Mouse (Mus musculus) kidney, postnatal 0 days (tissue): ENCODE measurements around the gene Kmt2c. TPM values are rescaled to one million over a fixed set of nuclear protein-coding genes. Genes with fewer than 3 reads are reported as not detected.

Source experiments
- ATAC-seq: fragments of 200-750 bp; cut with Nextera tagmentation; replicated peaks from 2 replicates; pipeline ENCODE4 v1.8.0; 2017; ENCODE audit warnings: low read depth, moderate number of reproducible peaks, moderate TSS enrichment, moderate library complexity; ENCODE audit not compliant: low FRiP score
- DNase-seq: peaks from one replicate; pipeline ENCODE4 v3.0.0-alpha.2; 2016; ENCODE audit warnings: low spot score
- H3K27ac ChIP-seq: fragments of 300-500 bp; sonication (generic); 2 replicates; pipeline ENCODE4 v1.5.1; 2014; ENCODE audit warnings: mild to moderate bottlenecking
- H3K27me3 ChIP-seq: fragments of 300-500 bp; sonication (generic); 2 replicates; pipeline ENCODE4 v1.6.1; 2014; ENCODE audit warnings: low read length, mixed read lengths; ENCODE audit not compliant: insufficient read depth
- H3K36me3 ChIP-seq: fragments of 300-500 bp; sonication (generic); 2 replicates; pipeline ENCODE4 v1.6.1; 2014; ENCODE audit warnings: low read length, mixed read lengths; ENCODE audit not compliant: insufficient read depth
- H3K4me1 ChIP-seq: fragments of 300-500 bp; sonication (generic); replicated peaks from 2 replicates; pipeline ENCODE4 v1.6.1; 2014; ENCODE audit warnings: antibody characterized with exemption, low read length, mixed read lengths; ENCODE audit not compliant: insufficient read depth
- H3K4me2 ChIP-seq: fragments of 300-500 bp; sonication (generic); 2 replicates; pipeline ENCODE4 v1.6.1; 2014; ENCODE audit warnings: mild to moderate bottlenecking, low read length, moderate library complexity, mixed read lengths
- H3K4me3 ChIP-seq: fragments of 300-500 bp; sonication (generic); replicated peaks from 2 replicates; pipeline ENCODE4 v1.5.1; 2014; ENCODE audit warnings: low read depth, low read length
- H3K9ac ChIP-seq: fragments of 300-500 bp; sonication (generic); 2 replicates; pipeline ENCODE4 v1.6.1; 2014; ENCODE audit warnings: low read depth, low read length
- H3K9me3 ChIP-seq: fragments of 300-500 bp; sonication (generic); replicated peaks from 2 replicates; pipeline ENCODE4 v1.6.1; 2016; ENCODE audit warnings: low read length, inconsistent platforms, mixed read lengths
- CTCF ChIP-seq: IDR thresholded peaks from 2 replicates; pipeline ENCODE4 v1.5.1; 2016; ENCODE audit warnings: antibody characterized with exemption, low read depth, mild to moderate bottlenecking, moderate library complexity
- whole genome bisulfite sequencing: fragments of 180-500 bp; shearing (Covaris S2); extraction: QIAGEN DNeasy Blood & Tissue Kit; methylation state at CpG from one replicate; pipeline ENCODE4 v1.1.7; 2014; 5-methylcytosine and 5-hydroxymethylcytosine counted together
- polyA plus RNA-seq: library from polyadenylated mRNA; unstranded; fragments of >200 nt; fragmentation: Nextera tagmentation; extraction: Ambion mirVana; gene quantifications from 2 replicates; pipeline ENCODE4 v1.2.1, GENCODE M21; 2015

Gene Kmt2c
- polyA plus RNA-seq, 1 experiment from 2014 or later, result 10.0 TPM

GRCm38 (mm10) chr5:25536921-25537409 lies 38.4 kb upstream of the Kmt2c start:
- H3K9me3 ChIP-seq, result no peaks in the 10 kb centered on the region
- H3K36me3 ChIP-seq, result no peaks in the 10 kb centered on the region
- no peaks in the 10 kb centered on the region for H3K4me1 ChIP-seq
- ATAC-seq, result no peak
- H3K4me2 ChIP-seq, result no peak overlapping the region
- no peak overlapping the region for H3K27ac ChIP-seq
- H3K9ac ChIP-seq, result no peak overlapping the region
- 56% methylated on average over 6 of the region's 6 CpGs for WGBS
- no peak for DNase-seq
- no peak overlapping the region for H3K4me3 ChIP-seq
- no peaks in the 10 kb centered on the region for H3K27me3 ChIP-seq
- TF ChIP-seq CTCF, result no peak

- no peaks in the 10 kb centered on the region for H3K4me1 ChIP-seq
- TF ChIP-seq CTCF, result no peak
- no peaks in the 10 kb centered on the region for H3K9me3 ChIP-seq
- no peak overlapping the region for H3K4me3 ChIP-seq
- H3K9ac ChIP-seq, result no peak overlapping the region
- ATAC-seq, result no peak
- no peak for DNase-seq
- H3K36me3 ChIP-seq, result no peaks in the 10 kb centered on the region
- no peak overlapping the region for H3K27ac ChIP-seq
- whole genome bisulfite sequencing, result 74% methylated on average over 2 of the region's 2 CpGs
- no peak overlapping the region for H3K4me2 ChIP-seq
- no peaks in the 10 kb centered on the region for H3K27me3 ChIP-seq
Measured at GRCm38 (mm10) chr5:25536451-25536850, 37.9 kb upstream of the Kmt2c start.

DNA sequence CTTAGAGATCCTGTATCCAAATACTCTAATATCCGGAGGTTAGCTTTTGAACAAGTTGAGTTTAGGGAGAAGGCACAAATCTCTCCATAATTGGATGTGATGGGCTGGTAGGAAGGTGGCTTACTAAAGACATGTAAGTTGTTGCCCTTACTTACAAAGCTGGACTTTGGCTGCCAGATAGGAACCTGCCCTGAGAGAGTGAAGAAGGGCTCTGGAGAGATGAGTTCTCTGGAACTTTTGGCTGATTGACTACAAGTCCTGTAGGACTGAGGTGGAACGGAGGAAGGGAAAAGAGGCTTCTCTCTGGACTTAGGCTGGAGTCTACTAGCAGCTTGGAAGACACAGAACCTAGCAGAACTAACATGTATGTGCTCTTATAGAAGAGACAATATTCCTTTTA lies 37.0 kb upstream of the Kmt2c start:
- H3K36me3 ChIP-seq, result no peaks in the 10 kb centered on the region
- ATAC-seq, result no peak
- no peak overlapping the region for H3K4me2 ChIP-seq
- DNase-seq, result no peak
- H3K4me1 ChIP-seq, result no peaks in the 10 kb centered on the region
- H3K9me3 ChIP-seq, result no peaks in the 10 kb centered on the region
- H3K27me3 ChIP-seq, result no peaks in the 10 kb centered on the region
- H3K9ac ChIP-seq, result no peak overlapping the region
- H3K27ac ChIP-seq, result no peak overlapping the region
- no peak for TF ChIP-seq CTCF
- 92% methylated on average over 2 of the region's 2 CpGs for WGBS
- H3K4me3 ChIP-seq, result no peak overlapping the region

DNA sequence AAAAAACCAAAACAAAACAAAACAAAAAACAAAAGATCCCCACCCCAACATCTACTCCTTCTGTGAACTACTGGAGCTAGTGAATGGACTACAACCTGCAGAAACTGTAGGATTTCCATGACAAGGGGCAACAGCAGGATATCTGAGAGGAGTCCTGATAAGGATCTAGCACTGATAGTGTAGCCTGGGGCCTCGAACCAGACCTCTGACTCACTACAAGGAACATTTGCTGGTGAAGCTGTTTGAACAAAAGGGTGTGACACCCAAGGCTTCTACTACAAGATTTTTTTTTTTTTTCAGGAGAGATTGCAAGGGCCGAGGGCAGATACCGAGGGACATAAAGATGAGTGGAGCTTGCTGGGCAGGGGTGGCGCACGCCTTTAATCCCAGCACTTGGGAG lies 34.7 kb upstream of the Kmt2c start:
- no peak overlapping the region for H3K9ac ChIP-seq
- 84% methylated on average over 5 of the region's 5 CpGs for WGBS
- no peak for DNase-seq

DNA sequence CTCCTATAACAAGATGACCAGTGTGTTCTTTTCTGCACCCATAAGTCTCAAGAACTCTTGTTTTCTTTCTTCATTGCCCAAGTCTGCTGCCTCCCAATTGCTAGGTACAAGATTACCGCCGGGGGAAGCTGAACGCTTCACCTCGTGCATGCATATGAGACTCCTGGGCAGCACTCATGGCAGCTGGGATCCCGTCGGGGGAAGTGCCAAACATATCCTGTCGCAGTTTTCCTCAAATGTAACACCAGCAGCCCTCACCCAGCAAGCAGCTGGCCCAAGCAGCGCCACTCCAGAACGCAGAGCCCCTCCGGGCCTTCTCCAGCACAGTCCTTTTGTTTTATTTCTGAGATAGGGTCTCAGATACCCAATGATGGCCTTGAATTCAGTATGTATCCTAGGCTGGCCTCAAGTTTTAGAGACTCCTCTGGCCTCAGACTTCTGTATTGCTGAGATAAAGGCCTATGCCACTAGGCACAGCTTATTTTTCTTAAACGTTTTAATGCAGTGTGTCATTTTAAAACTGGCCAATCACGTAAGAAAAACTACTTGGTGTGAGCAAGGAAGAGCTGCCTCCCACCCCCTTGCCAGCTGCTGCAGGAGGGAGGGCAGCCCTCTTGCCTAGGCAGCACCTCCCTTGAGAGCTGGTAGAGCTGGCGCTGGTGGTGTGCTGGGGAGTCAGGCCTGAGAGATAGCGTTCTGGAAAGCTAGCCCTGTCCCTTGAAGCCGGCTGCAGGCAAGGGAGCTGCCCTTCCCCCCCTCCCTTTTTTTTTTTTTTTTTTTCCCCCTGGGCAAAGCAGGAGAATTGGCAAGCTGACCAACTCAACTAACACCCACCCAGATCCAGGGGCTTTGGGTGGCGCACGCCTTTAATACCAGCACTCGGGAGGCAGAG lies 33.9 kb upstream of the Kmt2c start:
- H3K27ac ChIP-seq, result no peak overlapping the region
- no peak for ATAC-seq
- H3K4me3 ChIP-seq, result no peak overlapping the region
- WGBS, result 63% methylated on average over 18 of the region's 18 CpGs
- no peak overlapping the region for H3K4me2 ChIP-seq
- H3K27me3 ChIP-seq, result no peaks in the 10 kb centered on the region
- H3K36me3 ChIP-seq, result no peaks in the 10 kb centered on the region
- H3K9ac ChIP-seq, result no peak overlapping the region
- no peak for TF ChIP-seq CTCF
- H3K4me1 ChIP-seq, result no peaks in the 10 kb centered on the region
- no peak for DNase-seq
- H3K9me3 ChIP-seq, result no peaks in the 10 kb centered on the region

More for the DNA sequence above, 34.7 kb upstream of the Kmt2c start:
- H3K9me3 ChIP-seq, result no peaks in the 10 kb centered on the region
- H3K27me3 ChIP-seq, result no peaks in the 10 kb centered on the region
- H3K36me3 ChIP-seq, result no peaks in the 10 kb centered on the region
- no peaks in the 10 kb centered on the region for H3K4me1 ChIP-seq
- TF ChIP-seq CTCF, result no peak
- no peak for ATAC-seq
- H3K4me2 ChIP-seq, result no peak overlapping the region
- H3K4me3 ChIP-seq, result no peak overlapping the region
- no peak overlapping the region for H3K27ac ChIP-seq

GRCm38 (mm10) chr5:25530629-25531028 lies 32.0 kb upstream of the Kmt2c start:
- no peaks in the 10 kb centered on the region for H3K9me3 ChIP-seq
- no peaks in the 10 kb centered on the region for H3K36me3 ChIP-seq
- no peaks in the 10 kb centered on the region; the same call in 1 of the 2 replicates for H3K4me1 ChIP-seq
- DNase-seq (no peak), ATAC-seq (no peak)
- peak overlapping the region; percentile 96; the same call in 1 of the 2 replicates for H3K27ac ChIP-seq
- 12% methylated on average over 2 of the region's 2 CpGs for WGBS
- peak overlapping the region; percentile 63 for H3K4me2 ChIP-seq
- no peak for TF ChIP-seq CTCF
- peak overlapping the region; percentile 78 for H3K4me3 ChIP-seq
- peak overlapping the region; percentile 79; the same call in 1 of the 2 replicates for H3K9ac ChIP-seq
- no peaks in the 10 kb centered on the region for H3K27me3 ChIP-seq
